Mouse (Mus musculus): ENCODE results near the gene Nubp2. TPM values are rescaled to one million over a fixed set of nuclear protein-coding genes. Genes with fewer than 3 reads are reported as not detected.

The Nubp2 gene
- total and polyA plus RNA-seq, 3 experiments: 70.9 to 124 (median 89.1) TPM

DNA sequence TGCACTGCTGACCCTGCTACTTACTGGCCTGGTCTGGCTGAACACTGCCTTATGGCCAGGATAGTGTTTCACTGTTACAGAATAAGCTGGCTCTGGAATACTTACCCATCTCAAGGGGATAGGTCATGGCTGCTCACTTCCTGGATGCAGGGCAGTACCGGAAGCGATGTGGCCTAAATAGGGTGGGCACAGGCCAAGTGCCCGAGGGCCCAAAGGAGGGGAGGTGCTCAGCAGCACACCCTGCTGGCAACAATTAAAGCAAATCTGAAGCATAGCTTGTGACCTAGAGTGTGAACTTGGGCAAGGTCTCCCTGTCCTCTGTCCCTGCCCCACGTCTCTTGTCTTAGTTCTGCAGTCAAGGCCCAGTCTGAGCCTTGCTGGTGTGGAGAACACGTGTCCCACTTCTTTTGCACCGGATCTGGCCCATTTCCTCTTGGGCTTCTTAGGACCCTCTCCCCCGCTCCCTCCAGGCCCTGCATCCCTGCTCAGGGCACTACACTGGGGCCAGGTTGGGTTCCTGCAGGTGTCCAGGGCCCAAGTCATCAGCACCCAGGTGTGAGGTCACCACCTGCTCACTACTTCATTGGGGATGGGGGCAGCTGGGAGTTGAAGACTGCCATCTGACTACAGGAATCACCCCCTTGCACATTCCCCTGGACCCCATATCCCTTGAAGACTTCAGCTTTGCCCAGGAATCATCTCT, 4.3 kb downstream of the Nubp2 start:
- Histone ChIP-seq H3K9ac (ENCODE audit: insufficient read depth, low read depth) (no peak overlapping the region), H3K4me1 (ENCODE audit: control insufficient read depth in 1 of 2, insufficient read depth in 2 of 2) (peaks cover 22 to 48% of the 10 kb centered on the region in 2 experiments), H3K36me3 (replicated peaks in 1 of 2; ENCODE audit: control insufficient read depth in 1 of 2, insufficient read depth in 1 of 2, low read length in 1 of 2) (peaks cover 36 to 60% of the 10 kb centered on the region in 2 experiments), H3K79me2 (replicated peaks; ENCODE audit: control insufficient read depth, extremely low read depth, insufficient read depth, poor library complexity, severe bottlenecking) (peaks cover 12% of the 10 kb centered on the region), H3K4me2 (ENCODE audit: insufficient read depth, low read depth, poor library complexity, severe bottlenecking) (no peak overlapping the region), H3K27me3 (replicated peaks) (no peaks in the 10 kb centered on the region), H3K27ac (ENCODE audit: insufficient read depth, low read depth) (no peak overlapping the region), H3K9me3 (replicated peaks; ENCODE audit: low read length) (no peaks in the 10 kb centered on the region), H3K4me3 (replicated peaks in 1 of 3; ENCODE audit: low read depth in 2 of 3, low read length in 2 of 3, poor library complexity in 1 of 3) (no peak overlapping the region)
- dilution Hi-C loops (cut with MboI; ENCODE audit: extremely low pct_ligation_motif_present, extremely low pct_unique_long_range_greater_than_20kb, low sequenced_read_pairs) (no loop called here), in situ Hi-C loops (cut with MboI; ENCODE audit: low pct_ligation_motif_present, low pct_unique_long_range_greater_than_20kb, low sequenced_read_pairs) (no loop called here)
- TF ChIP-seq MXI1 (IDR thresholded peaks at IDR 0.05; ENCODE audit: low read depth, low read length) (no peak), MEF2A (IDR thresholded peaks at IDR 0.05; ENCODE audit: borderline replicate concordance, low read depth, low read length) (no peak; the same call in 1 of the 2 replicates), JUN (IDR thresholded peaks at IDR 0.05; ENCODE audit: insufficient read depth, low read depth, low read length) (no peak), RCOR1 (conservative IDR thresholded peaks at IDR 0.05; ENCODE audit: low read depth, low read length) (no peak), POLR2AphosphoS2 (IDR thresholded peaks at IDR 0.05; ENCODE audit: low read depth, low read length) (no peak), MAX (IDR thresholded peaks at IDR 0.05; ENCODE audit: low read length) (no peak), JUND (conservative IDR thresholded peaks at IDR 0.05; ENCODE audit: low read depth, low read length) (no peak), BHLHE40 (IDR thresholded peaks at IDR 0.05; ENCODE audit: low read depth, low read length) (no peak), POLR2A (IDR thresholded peaks at IDR 0.05; ENCODE audit: low read depth, low read length) (no peak), HCFC1 (IDR thresholded peaks at IDR 0.05; ENCODE audit: low read depth, low read length) (no peak), ELF1 (IDR thresholded peaks at IDR 0.05; ENCODE audit: low read depth, low read length) (peak; percentile 77), MAFK (IDR thresholded peaks at IDR 0.05; ENCODE audit: insufficient replicate concordance, low read length) (no peak), USF2 (conservative IDR thresholded peaks at IDR 0.05; ENCODE audit: low read depth, low read length) (no peak), ETS1 (conservative IDR thresholded peaks at IDR 0.05; ENCODE audit: low read depth, low read length) (no peak), UBTF (IDR thresholded peaks at IDR 0.05; ENCODE audit: low read depth, low read length) (no peak), MYC (IDR thresholded peaks at IDR 0.05; ENCODE audit: low read depth, low read length) (no peak), KAT2A (IDR thresholded peaks at IDR 0.05; ENCODE audit: insufficient replicate concordance, low read length) (no peak), IRF4 (IDR thresholded peaks at IDR 0.05; ENCODE audit: low read depth, low read length) (no peak), RAD21 (IDR thresholded peaks at IDR 0.05; ENCODE audit: low read depth, low read length) (peak; percentile 52), GABPA (IDR thresholded peaks at IDR 0.05; ENCODE audit: insufficient replicate concordance, low read depth, low read length) (no peak), MAZ (IDR thresholded peaks at IDR 0.05; ENCODE audit: low read depth, low read length) (no peak), ZC3H11A (IDR thresholded peaks at IDR 0.05; ENCODE audit: low read depth, low read length) (no peak), CHD2 (IDR thresholded peaks at IDR 0.05; ENCODE audit: low read length) (no peak), PAX5 (IDR thresholded peaks at IDR 0.05; ENCODE audit: low read length) (no peak), CHD1 (IDR thresholded peaks at IDR 0.05; ENCODE audit: low read depth, low read length) (no peak), ZKSCAN1 (IDR thresholded peaks at IDR 0.05; ENCODE audit: borderline replicate concordance, low read depth, low read length) (no peak), EP300 (IDR thresholded peaks at IDR 0.05; ENCODE audit: low read length) (no peak), TCF12 (IDR thresholded peaks at IDR 0.05; ENCODE audit: low read depth, low read length) (no peak), CTCF (conservative IDR thresholded peaks at IDR 0.05 in 1 of 2, IDR thresholded peaks at IDR 0.05 in 1 of 2; ENCODE audit: low read depth in 2 of 2, low read length in 2 of 2) (peak; percentile 37 to 70; a peak in 3 of 4 replicates), SIN3A (IDR thresholded peaks at IDR 0.05; ENCODE audit: low read length) (no peak), E2F4 (IDR thresholded peaks at IDR 0.05; ENCODE audit: insufficient replicate concordance, low read depth, low read length) (no peak), ZMIZ1 (IDR thresholded peaks at IDR 0.05; ENCODE audit: low read depth, low read length) (no peak), SMC3 (IDR thresholded peaks at IDR 0.05; ENCODE audit: low read depth, low read length) (peak; percentile 84)
- DNase-seq (ENCODE audit: extremely low read depth): peak; percentile 56
